Mouse (Mus musculus) kidney, postnatal 4 days (tissue): ENCODE data around the gene Gkn1.

Experiments
- DNase-seq, 2 experiments: peaks; one replicate each; pipeline ENCODE4 v3.0.0; 2021; ENCODE audit warnings: mixed read lengths in 2 of 2

The Gkn1 gene

GRCm38 (mm10) chr6:87350829-87351228 lies at the start of gene Gkn1:
Gene Gkn1, minus strand, starts transcription at chr6:87350942.
- no peak for DNase-seq

GRCm38 (mm10) chr6:87399886-87400566 lies 49.3 kb upstream of the Gkn1 start:
- DNase-seq = no peak

DNA sequence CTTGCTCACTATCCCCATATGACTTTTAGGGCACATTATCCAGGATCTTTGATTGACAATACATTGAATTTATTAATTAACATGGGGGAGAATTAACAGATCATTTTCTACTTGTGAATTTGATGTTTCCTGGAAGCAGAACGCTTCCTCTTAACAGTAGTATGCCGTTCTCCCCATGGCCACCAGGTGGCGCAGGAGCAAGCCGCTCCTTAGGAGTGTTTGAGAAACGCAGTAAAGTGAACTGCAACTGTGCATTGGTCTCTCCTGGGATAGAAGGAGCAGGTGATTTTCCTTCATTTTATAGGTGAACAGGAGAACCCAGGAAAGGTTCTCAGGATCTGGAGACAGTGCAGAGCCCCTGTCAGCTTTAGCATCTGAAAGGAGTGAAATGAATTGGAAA lies 48.4 kb upstream of the Gkn1 start:
- DNase-seq = peak; percentile 89

DNA sequence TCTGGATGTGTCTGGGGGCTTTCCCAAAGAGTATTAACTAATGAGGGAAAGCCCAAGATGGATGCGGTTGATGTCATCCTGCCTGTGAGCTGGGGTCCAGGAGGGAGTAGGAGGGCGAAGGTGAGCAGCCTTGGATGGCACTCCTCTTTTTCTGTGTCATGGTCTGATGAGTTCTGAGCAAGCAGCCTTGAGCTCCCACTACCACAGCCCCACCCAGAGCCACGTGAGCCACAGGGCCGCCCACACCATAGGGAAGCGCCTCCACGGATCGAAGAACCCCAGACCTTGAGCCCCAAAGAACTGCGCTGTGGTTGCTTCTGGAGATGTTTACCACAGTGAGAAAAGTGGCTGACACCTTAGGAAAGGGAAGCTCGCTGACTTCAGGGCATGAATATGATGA lies 44.0 kb upstream of the Gkn1 start:
- peak; percentile 35 to 60 for DNase-seq

- DNase-seq = peak; percentile 18 to 52
Measured at GRCm38 (mm10) chr6:87393466-87394205, 42.9 kb upstream of the Gkn1 start.

DNA sequence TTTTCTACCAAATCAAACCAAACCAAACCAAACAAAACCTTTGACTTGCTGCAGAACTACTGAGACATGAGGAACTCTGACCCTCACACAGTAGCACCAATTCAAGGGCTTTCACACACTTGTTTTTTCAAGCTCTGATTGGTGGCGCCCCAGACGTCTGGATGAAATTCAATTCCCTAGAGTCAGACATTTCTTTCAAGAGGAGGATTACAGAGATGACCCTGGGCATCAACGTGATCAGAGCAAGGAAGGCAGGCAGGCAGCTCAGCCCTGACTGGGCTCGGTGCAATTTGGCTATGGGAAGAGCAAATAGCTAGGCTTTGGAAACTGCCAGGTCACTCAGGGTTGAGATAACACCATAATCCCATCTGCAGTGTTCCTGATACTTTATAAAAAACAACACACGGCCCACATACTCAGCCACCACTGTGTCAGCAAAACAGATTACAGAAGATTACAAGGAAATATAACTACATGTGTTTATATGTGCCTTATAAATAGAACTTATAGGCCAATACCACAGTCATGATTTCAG lies 38.8 kb upstream of the Gkn1 start:
- no peak for DNase-seq

- no peak for DNase-seq
Measured at GRCm38 (mm10) chr6:87388877-87389276, 38.1 kb upstream of the Gkn1 start, which contains the start of gene Gkn3. Gene Gkn3, minus strand, starts transcription at chr6:87388935.

GRCm38 (mm10) chr6:87386681-87387080 lies 35.9 kb upstream of the Gkn1 start:
- DNase-seq = no peak

DNA sequence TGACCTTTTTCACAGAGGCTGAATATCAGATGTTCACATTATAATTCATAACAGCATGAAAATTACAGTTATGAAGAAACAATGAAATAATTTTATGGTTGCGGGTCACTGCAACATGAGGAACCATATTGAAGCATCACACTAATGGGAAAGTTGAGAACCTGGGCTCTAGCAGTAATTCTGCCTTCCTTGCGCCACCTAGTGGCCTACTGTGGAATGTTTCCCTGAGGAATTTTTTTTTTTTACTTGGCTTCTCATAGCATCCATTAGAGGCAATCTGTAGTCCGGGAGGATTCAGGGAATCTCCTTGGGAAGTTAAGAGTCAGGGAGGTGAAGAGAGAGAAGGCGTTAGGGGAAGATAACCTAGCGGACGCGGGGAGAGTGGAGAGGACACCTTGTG lies 35.5 kb upstream of the Gkn1 start:
- peak; percentile 77 to 80 for DNase-seq

DNA sequence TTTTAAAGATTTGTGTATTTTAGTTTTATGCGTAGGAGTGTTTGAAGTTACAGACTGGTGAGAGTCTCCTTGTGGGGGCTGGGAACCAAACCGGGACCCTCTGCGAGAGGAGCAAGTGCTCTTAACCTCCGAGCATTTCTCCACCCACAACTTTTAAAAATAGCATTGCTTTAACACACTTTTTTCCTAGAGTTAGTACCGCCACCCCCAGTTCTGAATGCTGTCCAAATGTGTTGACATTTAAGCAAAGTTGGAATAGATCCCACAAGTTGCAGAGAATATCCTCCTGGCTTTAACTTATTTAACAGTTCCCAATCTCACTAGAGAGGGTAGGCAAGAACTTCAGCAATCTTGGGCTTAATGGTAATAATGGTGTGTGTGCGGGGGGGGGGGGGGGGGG lies 34.0 kb upstream of the Gkn1 start:
- peak in 1 of 2 experiments; percentile 23 for DNase-seq

GRCm38 (mm10) chr6:87383926-87384691 lies 33.4 kb upstream of the Gkn1 start:
- DNase-seq = peak; percentile 46 to 62

- no peak for DNase-seq
Measured at GRCm38 (mm10) chr6:87373057-87373456, 22.3 kb upstream of the Gkn1 start, which contains the start of gene Gkn2. Gene Gkn2, plus strand, starts transcription at chr6:87373357.

DNA sequence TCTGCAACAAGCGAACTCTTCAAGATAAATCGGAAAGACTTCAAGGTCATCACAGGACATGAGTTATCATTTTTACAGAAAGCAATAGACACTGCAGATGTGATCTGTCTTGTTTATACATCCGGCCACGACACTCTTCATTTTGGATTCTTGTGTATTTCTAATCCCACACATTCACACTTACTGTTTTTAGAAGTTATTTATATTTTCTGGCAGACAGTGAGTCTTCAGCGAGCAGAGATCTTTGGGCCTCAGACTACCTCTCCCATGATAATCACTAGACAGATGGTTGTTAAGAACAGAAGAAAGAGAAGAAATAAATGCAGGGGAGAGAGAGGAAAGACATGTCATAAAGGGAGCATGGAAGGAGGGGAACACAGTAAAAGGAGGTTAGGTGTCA lies 18.5 kb upstream of the Gkn1 start:
- no peak for DNase-seq

DNA sequence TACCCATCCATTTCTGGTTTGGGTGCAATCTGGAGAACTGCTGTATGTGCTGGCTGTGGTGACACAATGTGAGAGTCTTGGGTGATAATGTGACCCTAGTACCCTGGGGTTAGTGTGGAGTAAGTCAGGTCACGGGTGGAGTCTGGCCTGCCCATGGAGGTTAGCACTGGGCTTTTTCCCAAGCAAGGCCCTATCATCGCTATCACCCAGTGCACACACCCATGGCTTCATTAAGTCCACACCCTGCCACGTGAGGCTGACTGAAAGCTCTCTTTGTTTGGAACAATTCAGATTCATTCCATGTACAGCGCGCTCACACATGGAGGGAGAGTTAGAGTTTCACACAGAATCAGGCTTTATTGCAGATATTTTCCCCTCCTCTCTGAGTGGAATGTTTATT lies 3.7 kb upstream of the Gkn1 start:
- DNase-seq = no peak

DNA sequence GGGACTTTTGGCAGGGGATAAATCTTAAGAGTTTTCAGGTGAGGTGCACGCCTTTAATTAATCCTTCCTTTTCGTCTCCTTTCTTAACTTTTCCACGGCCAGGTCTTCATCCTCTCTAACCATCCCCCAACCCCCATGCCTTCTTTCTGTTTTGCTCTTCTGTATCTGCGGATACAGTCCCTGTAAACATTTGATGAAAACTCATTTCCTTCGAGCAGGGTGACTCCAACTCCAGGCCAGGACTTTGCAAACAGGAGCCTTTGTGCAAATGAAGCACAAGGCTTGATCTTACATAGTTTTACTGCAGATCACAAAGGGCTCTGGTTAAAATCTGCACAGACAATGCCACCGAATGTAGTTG lies 14.8 kb downstream of the Gkn1 start:
- DNase-seq = no peak

DNA sequence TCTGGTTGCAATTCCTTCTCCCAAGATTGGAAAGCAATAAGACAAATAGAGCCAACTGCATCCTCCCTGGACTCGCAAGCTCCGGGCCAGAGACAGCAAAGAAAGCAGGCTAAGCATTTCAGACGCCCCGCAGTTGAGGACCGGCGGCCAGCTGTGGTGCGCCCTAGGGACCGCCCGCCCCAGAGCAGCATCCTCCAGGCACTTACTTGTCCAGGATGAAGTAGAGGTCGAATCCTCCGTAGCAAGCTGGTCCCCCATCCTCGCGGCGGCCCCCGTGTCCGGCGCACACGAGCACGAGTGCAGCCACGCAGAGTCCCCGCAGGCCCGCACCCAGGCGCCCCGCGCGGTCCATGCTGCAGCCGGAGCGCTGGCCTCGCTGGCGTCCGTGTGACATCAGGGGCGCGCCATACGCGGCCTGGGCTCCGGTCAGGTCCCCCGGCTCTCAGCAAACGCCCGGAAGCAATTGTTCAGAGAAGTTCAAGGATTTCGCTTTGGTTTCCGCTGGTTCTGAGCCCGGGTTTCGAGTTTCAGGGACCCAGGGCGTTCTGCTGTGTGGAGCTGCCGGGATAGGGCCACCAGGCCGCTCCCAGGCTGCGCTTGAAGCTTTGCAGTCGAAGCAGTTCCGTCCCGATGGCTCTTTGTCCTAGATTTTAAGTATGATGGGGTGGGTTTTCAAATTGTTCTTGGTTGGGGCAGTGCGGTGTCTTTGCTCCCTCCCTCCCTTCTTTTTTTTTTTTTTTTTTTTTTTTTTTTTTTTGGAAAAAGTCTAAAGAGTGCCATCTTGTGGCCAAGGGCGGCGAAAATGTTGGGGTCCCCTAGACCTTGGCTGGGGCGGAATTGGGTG lies 15.4 kb downstream of the Gkn1 start, which contains the start of gene Antxr1:
Gene Antxr1 (minus strand): TSS at position 731 of the 844 bp plus-strand sequence.
- DNase-seq = peak; percentile 75 to 82

DNA sequence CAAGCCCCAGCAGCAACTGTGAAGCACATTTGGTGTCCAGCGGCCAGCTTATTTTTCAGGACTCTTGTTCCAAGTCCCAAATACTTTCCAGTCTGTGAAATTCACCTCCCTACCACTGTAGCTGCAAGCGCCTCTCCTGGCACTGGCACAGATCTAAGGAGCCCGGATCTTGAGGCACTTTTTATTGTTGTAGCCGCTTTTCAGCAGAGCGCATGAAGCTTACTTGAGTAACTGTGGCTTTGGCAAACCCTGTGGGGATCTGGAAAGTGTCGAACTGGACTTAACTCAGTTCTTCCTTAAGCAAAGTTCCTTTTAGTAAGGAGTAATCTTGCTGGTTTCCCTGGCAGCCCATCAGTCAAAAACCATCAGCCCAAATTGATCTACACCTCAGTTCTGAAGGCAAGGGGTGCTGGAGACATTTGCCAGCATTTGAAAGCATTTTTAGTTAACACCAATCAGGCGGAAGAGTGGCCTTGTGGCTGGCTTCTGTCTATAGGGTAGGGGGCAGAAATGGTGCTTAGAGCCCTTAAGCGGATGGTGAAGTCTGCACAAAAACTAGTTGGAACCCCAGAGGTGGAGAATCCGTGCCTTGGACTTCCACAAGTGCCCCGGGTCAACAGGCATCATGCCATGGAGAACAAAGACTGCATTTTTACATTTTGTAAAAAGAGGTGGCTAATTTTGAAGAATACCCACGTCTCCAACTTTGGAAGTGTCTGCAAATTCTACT lies 16.2 kb downstream of the Gkn1 start:
- DNase-seq = peak; percentile 32 to 59

- no peak for DNase-seq
Measured at GRCm38 (mm10) chr6:87332380-87332779, 18.4 kb downstream of the Gkn1 start.

GRCm38 (mm10) chr6:87328265-87329173 lies 22.2 kb downstream of the Gkn1 start:
- DNase-seq = peak; percentile 29 to 60

GRCm38 (mm10) chr6:87326932-87327331 lies 23.8 kb downstream of the Gkn1 start:
- no peak for DNase-seq
